Mouse (Mus musculus) common myeloid progenitor, adult 5-6 weeks (primary cell): ENCODE results near the gene Bak1. TPM values are rescaled to one million over a fixed set of nuclear protein-coding genes. Genes with fewer than 3 reads are reported as not detected.

Experiments
- ATAC-seq: replicated peaks from 2 replicates; pipeline ENCODE4 v1.8.0; 2016; ENCODE audit warnings: low read depth, mild to moderate bottlenecking, moderate TSS enrichment, inconsistent platforms; ENCODE audit not compliant: poor library complexity, severe bottlenecking
- total RNA-seq: library from RNA; stranded (forward); fragments of 200-1000, 187-1606 nt; gene quantifications from 2 replicates; pipeline ENCODE4 v1.2.3, GENCODE M21; 2017

The Bak1 gene
- total RNA-seq, 1 experiment from 2014 or later = 53.3 TPM

DNA sequence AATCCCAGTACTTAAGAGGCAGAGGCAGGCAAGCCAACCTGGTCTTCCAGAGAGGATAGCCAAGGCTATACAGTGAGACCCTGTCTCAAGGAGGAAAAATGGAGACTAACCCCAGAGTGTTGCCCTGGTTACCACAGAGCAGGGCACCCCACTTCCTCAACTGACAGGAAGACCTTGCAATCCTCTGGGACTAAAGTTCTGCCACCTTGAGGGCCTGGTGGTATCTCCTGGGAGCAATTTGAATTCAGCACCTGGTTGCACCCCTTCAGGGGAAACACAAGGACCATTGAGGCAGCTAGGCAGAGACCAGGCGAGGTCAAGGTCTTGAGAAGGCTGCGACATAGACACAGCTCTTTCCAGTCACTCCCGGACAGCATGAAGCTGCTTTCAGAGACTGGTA is 2.9 kb downstream of the Bak1 start:
- ATAC-seq = no peak

GRCm38 (mm10) chr17:27025326-27025902 is 3.4 kb downstream of the Bak1 start:
- 0 out of 2 replicates have a peak, but pooled peaks have one; percentile 19 for ATAC-seq

DNA sequence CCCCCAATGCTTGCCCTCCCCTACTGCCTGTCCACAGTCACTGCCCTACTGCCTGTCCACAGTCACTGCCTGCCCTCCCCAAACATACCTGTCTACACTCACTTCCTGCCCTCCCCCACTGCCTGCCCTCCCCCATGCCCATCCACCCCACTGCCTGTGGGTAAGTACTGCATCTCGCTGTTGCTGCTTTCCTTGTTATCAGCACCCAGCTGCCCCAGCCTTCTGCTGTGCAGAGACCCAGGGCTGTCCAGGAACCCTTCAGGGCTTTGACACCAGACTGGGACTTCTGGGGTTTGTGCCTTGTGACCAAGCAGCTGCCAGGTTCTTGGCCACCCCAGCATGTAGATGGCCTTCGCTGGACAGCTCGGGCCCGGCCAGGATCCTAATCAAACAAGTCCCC is 5.5 kb downstream of the Bak1 start:
- no peak for ATAC-seq

DNA sequence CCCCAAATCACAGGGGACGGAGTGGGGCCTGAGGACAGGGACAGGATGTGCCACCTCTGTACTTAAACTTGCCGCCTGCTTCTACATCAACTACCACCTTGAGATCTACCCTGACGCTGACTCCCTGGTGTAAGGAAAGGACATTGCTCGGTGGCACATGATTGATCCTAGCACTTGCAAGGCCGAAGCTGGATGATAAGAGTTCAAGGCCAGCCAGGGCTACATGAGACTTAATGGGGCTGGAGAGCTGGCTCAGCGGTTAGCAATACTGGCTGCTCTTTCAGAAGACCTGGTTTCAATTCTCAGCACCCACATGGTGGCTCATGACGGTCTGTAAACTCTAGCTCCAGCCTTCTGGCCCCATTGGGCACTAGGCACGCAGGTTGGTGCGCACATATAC is 7.1 kb downstream of the Bak1 start:
- ATAC-seq = no peak

DNA sequence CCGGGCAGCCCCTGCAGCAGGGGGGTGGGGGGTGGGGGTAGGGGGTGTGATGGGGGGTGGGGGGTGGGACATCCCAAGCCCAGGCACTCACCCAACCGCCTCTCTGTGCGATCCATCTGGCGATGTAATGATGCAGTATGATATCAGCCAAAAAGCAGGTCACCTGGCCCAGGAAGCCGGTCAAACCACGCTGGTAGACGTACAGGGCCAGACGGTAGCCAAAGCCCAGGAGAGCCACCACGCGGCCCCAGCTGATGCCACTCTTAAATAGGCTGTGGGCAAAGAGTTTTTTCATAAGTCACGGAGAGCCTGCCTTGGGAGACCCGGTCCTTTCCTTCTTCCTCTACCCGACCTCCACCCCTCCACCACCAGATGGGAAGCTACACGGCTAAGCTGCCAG is 7.7 kb downstream of the Bak1 start:
- ATAC-seq = no peak

GRCm38 (mm10) chr17:27018555-27019196 is 10.1 kb downstream of the Bak1 start:
- ATAC-seq = no peak

- ATAC-seq = peak; percentile 83
Observed at GRCm38 (mm10) chr17:27017564-27018499, 11.0 kb downstream of the Bak1 start.

- ATAC-seq = no peak
Observed at GRCm38 (mm10) chr17:27012909-27013308, 15.9 kb downstream of the Bak1 start.

DNA sequence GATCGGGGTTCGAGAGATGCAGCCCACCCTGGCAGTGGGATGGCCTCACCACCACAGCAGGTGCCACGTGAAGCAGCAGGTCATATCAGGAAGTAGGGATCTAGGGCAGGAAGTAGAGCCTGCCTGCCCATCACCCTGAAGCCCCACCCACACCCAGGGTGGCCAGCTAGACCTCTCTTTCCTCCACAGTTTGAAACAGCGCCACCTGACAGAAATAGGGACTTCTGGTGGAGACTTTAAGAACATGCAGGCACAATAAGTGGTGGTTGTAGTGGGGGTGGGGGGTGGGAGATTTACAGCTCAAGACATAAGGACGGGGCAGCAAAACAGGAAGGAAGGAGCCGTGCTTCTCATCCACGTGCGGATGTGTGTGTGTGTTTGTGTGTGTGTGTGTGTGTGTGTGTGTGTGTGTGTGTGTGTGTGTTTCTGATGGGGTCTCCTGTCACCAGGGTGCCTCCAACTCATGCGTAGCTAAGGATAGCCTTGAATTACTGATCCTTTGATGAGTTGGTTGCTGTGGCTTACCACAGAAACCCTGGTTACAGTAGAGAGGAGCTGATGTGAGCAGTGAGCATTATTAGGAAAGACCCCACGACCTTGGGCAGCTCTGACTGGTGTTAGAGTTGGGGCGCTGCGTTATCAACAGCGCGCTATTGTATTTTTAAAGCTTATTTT is 16.7 kb downstream of the Bak1 start:
- ATAC-seq = peak; percentile 90

DNA sequence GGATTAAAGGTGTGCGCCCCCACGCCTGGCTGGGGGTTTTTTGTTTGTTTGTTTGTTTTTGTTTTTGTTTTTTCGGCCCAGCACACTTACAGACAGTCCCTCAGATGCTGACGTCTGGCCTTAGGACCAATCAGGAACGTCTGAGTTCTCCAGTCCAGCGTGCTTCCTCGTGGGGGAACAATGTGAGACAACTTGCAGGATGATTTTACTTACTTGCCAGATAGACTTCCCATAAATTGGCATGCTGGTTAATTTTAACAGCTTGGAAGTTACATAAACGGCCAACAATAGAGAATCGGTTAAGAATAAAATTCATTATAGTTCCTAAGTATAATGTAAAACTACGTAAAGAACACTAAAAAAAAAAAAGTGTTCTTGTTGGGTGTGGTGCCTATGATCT is 17.6 kb downstream of the Bak1 start:
- no peak for ATAC-seq

DNA sequence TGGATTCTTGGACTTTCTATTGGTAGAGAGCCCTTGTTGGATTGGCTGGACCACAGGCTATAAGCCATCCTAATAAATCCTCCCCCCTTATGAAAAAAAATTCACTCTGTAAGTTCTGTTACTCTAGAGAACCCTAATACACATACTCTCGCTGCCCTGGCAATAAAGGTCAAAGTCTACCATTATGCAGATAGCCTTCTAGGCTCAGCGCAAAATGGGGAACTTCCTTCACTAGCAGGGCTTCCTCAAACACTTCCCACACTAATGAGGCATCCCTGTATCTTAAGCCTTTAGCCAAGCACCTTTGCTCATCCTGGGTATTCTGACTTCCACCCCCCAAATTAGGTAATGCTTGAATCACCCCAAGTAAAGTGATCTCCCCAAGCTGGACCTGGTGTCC is 20.5 kb downstream of the Bak1 start:
- no peak for ATAC-seq

DNA sequence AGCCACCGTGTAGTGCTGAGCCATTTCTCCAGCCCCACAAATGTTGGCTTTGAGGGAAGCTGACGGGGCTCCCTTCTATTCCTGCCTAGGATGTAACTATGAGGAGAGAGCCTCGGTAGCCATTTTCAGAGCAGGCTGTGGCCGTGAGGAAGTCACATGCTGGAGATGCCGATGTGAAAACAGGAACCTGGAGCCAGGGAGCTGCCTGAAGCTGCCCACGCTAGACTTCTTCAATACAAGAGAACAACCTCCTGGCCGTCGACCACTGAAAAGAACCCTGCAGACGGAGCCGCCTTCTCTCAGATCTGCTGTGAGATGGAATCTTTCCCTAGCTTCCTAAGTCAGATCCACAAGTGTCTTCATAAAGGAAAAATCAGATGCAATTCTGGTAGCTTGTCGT is 23.2 kb downstream of the Bak1 start:
- peak; percentile 63; the same call in 1 of the 2 replicates for ATAC-seq

- no peak for ATAC-seq
Observed at GRCm38 (mm10) chr17:27004903-27005485, 23.8 kb downstream of the Bak1 start.

DNA sequence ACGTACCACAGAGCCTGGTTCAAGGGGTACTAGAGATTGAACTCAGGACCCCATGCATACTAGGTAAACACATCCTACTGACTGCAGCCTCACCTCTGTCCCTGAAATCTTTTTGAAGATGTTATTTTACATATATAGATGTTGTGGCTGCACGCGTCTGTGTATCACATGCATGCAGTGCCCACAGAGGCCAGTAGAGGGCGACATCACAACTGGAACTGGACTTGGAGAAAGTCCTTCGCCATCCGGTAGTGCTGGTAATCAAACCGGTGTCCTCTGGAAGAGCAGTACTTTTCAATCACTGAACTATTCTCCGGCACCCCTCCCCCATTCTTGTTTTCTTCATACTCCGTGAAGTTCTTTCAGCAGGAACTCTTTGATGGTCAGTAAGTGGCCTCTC is 24.4 kb downstream of the Bak1 start:
- no peak for ATAC-seq

GRCm38 (mm10) chr17:27001889-27002288 is 26.9 kb downstream of the Bak1 start:
- ATAC-seq = peak; percentile 30; the same call in 1 of the 2 replicates

DNA sequence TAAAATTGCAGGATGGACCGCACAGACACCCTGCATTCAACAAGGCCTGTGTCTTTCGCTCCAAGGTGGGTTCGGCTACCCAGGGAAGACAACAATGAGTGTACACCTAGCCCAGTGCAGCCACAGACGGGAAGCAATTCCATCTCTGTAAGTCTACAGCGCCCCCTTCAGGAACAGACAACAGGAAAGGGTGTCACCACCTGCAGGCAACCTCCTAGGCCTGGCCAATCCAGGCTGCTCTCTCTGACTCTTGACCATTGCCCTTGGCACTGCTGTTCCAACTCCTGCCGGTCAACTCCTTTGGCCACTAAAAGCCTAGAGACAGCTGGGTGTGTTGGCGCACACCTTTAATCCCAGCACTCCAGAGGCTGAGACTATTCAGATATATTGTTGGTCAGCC is 27.7 kb downstream of the Bak1 start:
- ATAC-seq = peak; percentile 43

- ATAC-seq = 0 out of 2 replicates have a peak, but pooled peaks have one; percentile 33
Observed at GRCm38 (mm10) chr17:26999996-27000395, 28.8 kb downstream of the Bak1 start.

GRCm38 (mm10) chr17:26998283-26998682 is 30.5 kb downstream of the Bak1 start:
- no peak for ATAC-seq

DNA sequence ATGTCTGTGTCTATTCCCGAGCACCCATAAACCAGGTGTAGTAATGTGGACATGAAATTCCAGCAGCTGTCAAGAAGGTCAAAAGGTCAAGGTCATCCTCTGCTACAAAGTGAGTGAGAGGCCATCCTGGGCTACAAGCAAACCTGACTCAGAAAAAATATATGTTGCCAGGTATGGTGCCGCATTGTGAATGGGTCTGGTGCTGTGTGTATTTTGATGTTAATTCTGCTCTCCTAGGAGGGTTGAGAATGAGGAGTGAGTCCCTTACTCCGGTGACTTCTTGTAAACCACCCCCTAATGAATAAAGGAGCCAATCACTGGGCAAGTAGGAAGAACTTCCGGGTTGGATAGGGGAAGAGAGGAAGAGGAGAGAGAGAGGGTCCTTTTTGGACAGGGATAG is 31.1 kb downstream of the Bak1 start:
- no peak for ATAC-seq

GRCm38 (mm10) chr17:26995562-26995961 is 33.2 kb downstream of the Bak1 start:
- peak; percentile 62; the same call in 1 of the 2 replicates for ATAC-seq
